Mouse (Mus musculus): ENCODE data around the gene Blmh. TPM values are rescaled to one million over a fixed set of nuclear protein-coding genes. Genes with fewer than 3 reads are reported as not detected.

The Blmh gene
- polyA plus RNA-seq, 1 experiment from 2014 or later = 119 TPM

DNA sequence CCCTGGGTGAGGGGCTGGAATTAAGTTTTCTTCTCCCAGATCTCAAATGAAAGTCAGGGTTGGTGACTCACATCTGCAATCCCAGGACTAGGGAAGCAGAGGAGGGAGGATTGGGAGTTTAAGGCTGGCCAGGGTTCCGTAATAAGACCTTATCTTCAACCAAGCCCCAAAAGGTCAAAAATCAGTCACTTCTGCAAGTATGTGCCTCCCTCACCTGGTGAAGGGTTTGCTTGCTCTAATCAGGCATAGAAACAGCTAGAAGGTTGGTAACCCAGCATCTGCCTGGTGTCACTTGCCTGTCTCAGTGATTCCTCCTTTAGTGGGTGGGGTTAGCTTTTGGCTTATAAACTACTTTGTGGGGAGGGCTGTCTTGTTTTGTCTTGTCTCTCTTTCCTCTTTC is 77.8 kb downstream of the Blmh start:
- H3K9ac ChIP-seq (ENCODE audit: low read depth, low read length) = no peak overlapping the region
- no peaks in the 10 kb centered on the region for H3K36me3 ChIP-seq (ENCODE audit: control insufficient read depth, insufficient read depth, low read length)
- peak; percentile 34 for ATAC-seq
- 46% methylated on average over 1 of the region's 1 CpGs for WGBS
- H3K4me3 ChIP-seq (ENCODE audit: low read length) = no peak overlapping the region
- no peak overlapping the region for H3K27ac ChIP-seq (ENCODE audit: low read length)
- H3K27me3 ChIP-seq (replicated peaks; ENCODE audit: control insufficient read depth, insufficient read depth, low read length) = peaks cover 13% of the 10 kb centered on the region; the same call in 1 of the 2 replicates
- no peak overlapping the region for H3K4me2 ChIP-seq (ENCODE audit: low read depth, low read length)
- H3K4me1 ChIP-seq (ENCODE audit: control insufficient read depth, insufficient read depth, low read length) = peaks cover 21% of the 10 kb centered on the region
- H3K9me3 ChIP-seq (ENCODE audit: control insufficient read depth, low read length) = no peaks in the 10 kb centered on the region

DNA sequence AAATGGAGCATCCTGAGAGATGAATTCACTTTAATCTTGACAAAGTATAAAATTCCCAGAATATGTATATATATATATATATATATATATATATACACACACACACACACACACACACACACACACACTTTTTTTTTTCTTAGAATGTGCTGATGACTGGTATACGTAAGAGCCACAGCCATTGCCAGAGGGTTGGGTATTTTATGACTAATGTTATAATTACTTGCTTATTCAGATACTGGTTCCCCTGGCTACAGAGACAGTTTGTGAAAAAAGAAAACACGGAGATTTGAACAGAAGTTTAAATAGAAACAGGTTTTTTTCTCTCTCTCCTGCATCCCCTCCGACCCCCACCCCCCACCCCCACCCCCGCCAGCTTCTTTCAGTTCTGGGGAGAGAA is 81.3 kb downstream of the Blmh start:
- H3K4me3 ChIP-seq (ENCODE audit: low read length) = no peak overlapping the region
- WGBS = 38% methylated on average over 4 of the region's 4 CpGs
- no peaks in the 10 kb centered on the region for H3K9me3 ChIP-seq (ENCODE audit: control insufficient read depth, low read length)
- H3K27ac ChIP-seq (ENCODE audit: low read length) = no peak overlapping the region
- no peak overlapping the region for H3K9ac ChIP-seq (ENCODE audit: low read depth, low read length)
- no peaks in the 10 kb centered on the region for H3K36me3 ChIP-seq (ENCODE audit: control insufficient read depth, insufficient read depth, low read length)
- no peak for ATAC-seq
- no peaks in the 10 kb centered on the region for H3K27me3 ChIP-seq (replicated peaks; ENCODE audit: control insufficient read depth, insufficient read depth, low read length)
- H3K4me1 ChIP-seq (ENCODE audit: control insufficient read depth, insufficient read depth, low read length) = peaks cover 11% of the 10 kb centered on the region
- H3K4me2 ChIP-seq (ENCODE audit: low read depth, low read length) = no peak overlapping the region

DNA sequence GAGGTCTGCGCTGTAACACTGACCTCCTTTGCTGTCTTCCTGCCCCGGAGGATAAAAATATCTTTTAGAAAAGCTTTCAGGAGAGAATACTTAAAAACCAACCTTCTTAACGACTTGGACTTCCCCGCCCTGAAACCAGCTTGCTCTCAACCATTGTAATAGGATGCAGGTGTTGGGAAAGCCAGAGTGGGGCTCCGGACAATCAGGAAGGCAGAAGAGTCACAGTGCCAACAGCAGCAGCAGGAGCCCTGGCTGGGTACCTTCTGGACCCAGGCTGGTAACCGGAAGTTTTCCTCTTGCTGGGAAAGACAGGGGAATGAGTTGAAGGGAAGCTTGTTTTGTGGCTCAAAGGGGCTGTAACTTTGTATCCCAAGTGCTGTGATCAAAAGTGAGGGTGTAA is 82.0 kb downstream of the Blmh start:
- H3K9ac ChIP-seq (ENCODE audit: low read depth, low read length) = no peak overlapping the region
- WGBS = 41% methylated on average over 6 of the region's 6 CpGs
- H3K4me3 ChIP-seq (ENCODE audit: low read length) = no peak overlapping the region
- ATAC-seq = no peak
- peaks cover 11% of the 10 kb centered on the region for H3K4me1 ChIP-seq (ENCODE audit: control insufficient read depth, insufficient read depth, low read length)
- no peaks in the 10 kb centered on the region for H3K27me3 ChIP-seq (replicated peaks; ENCODE audit: control insufficient read depth, insufficient read depth, low read length)
- no peak overlapping the region for H3K4me2 ChIP-seq (ENCODE audit: low read depth, low read length)
- no peak overlapping the region for H3K27ac ChIP-seq (ENCODE audit: low read length)
- H3K9me3 ChIP-seq (ENCODE audit: control insufficient read depth, low read length) = no peaks in the 10 kb centered on the region
- no peaks in the 10 kb centered on the region for H3K36me3 ChIP-seq (ENCODE audit: control insufficient read depth, insufficient read depth, low read length)

DNA sequence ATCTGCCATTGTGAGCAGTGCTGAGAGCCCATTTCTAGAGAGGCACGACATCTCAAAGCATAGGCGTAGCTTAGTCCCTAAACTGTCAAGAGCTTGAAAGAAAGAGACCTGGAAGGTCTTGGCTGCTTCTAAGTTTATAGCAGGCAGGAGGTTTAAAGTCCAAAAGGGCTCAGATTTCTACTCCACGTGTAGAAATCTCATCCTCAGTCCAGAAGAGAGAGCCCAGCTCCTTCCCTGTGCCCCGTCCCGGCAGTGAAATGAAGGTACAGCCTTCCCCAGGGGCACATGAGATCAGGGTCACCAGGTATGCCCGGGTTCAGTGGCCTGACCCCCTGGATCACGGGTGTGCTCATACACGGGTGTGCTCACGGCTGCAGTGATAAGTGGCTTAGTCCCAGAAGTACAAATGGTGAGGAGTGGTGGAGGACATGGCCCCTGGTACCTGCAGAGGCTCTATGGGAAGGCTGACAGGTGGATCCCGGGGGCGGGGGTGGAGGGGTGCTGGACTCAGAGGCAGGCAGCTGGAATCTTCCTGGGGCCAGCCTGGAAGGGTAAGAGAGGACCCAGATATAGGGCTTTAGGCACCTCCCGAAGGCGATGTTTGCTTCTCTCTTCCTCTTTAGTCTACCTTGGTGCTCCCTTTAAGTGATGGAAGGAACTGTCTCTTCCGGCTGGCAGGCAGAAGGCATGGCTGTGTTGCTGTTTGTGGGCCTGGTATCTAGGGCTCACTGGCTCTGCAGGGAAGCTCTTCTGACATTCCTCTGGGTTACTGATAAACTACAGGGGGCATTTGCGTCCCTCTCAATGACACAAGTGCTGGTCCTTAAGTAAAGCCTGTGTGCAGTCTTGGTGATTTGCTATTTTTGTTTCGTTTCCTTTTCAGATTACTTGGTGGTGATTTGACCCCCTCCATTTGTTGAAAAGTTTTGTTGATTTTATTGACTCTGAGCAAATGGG is 84.7 kb downstream of the Blmh start:
- peak; percentile 78 for ATAC-seq
- no peaks in the 10 kb centered on the region for H3K27me3 ChIP-seq (replicated peaks; ENCODE audit: control insufficient read depth, insufficient read depth, low read length)
- whole genome bisulfite sequencing = 57% methylated on average over 16 of the region's 16 CpGs
- no peaks in the 10 kb centered on the region for H3K9me3 ChIP-seq (ENCODE audit: control insufficient read depth, low read length)
- H3K27ac ChIP-seq (ENCODE audit: low read length) = peak overlapping the region; percentile 84
- H3K36me3 ChIP-seq (ENCODE audit: control insufficient read depth, insufficient read depth, low read length) = no peaks in the 10 kb centered on the region
- H3K4me1 ChIP-seq (ENCODE audit: control insufficient read depth, insufficient read depth, low read length) = peaks cover 6% of the 10 kb centered on the region
- peak overlapping the region; percentile 53 for H3K4me2 ChIP-seq (ENCODE audit: low read depth, low read length)
- H3K9ac ChIP-seq (ENCODE audit: low read depth, low read length) = peak overlapping the region; percentile 53
- peak overlapping the region; percentile 41 for H3K4me3 ChIP-seq (ENCODE audit: low read length)

DNA sequence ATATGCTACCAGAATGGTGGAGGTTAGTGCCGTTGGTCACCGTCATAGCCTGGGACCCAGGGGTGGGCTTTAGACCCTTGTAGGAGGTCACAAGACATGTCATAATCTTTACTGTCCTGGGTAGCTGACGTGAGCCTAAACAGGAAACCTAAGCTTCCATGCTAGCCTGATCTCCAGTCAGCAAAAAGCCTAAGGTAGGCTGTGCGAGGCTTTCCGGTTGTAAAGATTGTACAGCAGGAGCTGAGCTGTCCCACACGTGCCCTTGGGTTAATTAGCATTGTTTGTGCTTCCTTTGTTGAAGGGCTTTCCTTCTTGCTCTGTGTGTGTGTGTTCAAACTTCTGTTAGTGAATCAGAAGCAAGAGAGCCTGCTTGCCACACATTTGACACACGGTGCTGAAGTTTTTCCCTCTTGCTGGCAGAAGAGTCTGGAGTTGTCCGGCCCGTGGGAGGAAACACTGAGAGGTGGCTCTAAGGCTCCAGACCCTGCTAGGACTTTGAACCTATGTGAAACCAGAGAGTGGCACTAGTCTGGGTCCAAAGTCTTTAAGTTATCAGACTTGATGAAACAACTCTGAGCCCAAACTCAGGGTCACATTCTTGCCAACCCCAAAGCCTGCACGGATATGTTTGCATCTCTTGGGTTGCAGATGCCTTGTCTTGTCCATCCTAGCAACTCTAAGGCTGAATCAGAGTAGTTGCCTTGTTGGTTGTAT is 86.3 kb downstream of the Blmh start:
- H3K27me3 ChIP-seq (replicated peaks; ENCODE audit: control insufficient read depth, insufficient read depth, low read length) = no peaks in the 10 kb centered on the region
- H3K36me3 ChIP-seq (ENCODE audit: control insufficient read depth, insufficient read depth, low read length) = no peaks in the 10 kb centered on the region
- peak overlapping the region; percentile 79 for H3K27ac ChIP-seq (ENCODE audit: low read length)
- no peaks in the 10 kb centered on the region for H3K9me3 ChIP-seq (ENCODE audit: control insufficient read depth, low read length)
- H3K4me3 ChIP-seq (ENCODE audit: low read length) = no peak overlapping the region
- WGBS = 57% methylated on average over 10 of the region's 10 CpGs
- peak; percentile 71 for ATAC-seq
- H3K4me2 ChIP-seq (ENCODE audit: low read depth, low read length) = peak overlapping the region; percentile 34
- 0 out of 2 replicates have a peak overlapping the region, but pooled peaks have one; percentile 8 for H3K9ac ChIP-seq (ENCODE audit: low read depth, low read length)
- H3K4me1 ChIP-seq (ENCODE audit: control insufficient read depth, insufficient read depth, low read length) = peaks cover 6% of the 10 kb centered on the region

DNA sequence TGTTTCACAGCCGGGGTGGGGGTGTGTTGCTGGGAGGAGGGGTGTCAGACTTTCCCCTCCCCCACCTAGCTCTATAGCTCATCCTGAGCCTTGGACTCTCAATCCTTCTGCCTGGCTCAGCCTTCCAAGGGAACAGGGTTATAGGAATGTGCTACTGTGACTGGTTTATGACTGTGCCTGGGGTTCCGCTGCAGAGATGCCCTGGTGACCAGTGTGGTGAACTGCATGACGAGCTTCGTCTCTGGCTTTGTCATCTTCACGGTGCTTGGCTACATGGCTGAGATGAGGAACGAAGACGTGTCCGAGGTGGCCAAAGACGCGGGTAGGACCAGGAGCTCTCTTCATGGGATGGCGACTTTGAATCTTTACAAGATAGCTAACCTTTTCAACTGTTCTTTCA is 93.4 kb downstream of the Blmh start:
- 78% methylated on average over 11 of the region's 11 CpGs for WGBS
- Histone ChIP-seq H3K27ac (ENCODE audit: low read length) (no peak overlapping the region), H3K4me2 (ENCODE audit: low read depth, low read length) (no peak overlapping the region), H3K4me3 (ENCODE audit: low read length) (no peak overlapping the region), H3K36me3 (ENCODE audit: control insufficient read depth, insufficient read depth, low read length) (no peaks in the 10 kb centered on the region; the same call in 1 of the 2 replicates), H3K27me3 (replicated peaks; ENCODE audit: control insufficient read depth, insufficient read depth, low read length) (no peaks in the 10 kb centered on the region), H3K9ac (ENCODE audit: low read depth, low read length) (no peak overlapping the region), H3K4me1 (ENCODE audit: control insufficient read depth, insufficient read depth, low read length) (peaks cover 20% of the 10 kb centered on the region), H3K9me3 (ENCODE audit: control insufficient read depth, low read length) (no peaks in the 10 kb centered on the region)
- ATAC-seq = no peak

DNA sequence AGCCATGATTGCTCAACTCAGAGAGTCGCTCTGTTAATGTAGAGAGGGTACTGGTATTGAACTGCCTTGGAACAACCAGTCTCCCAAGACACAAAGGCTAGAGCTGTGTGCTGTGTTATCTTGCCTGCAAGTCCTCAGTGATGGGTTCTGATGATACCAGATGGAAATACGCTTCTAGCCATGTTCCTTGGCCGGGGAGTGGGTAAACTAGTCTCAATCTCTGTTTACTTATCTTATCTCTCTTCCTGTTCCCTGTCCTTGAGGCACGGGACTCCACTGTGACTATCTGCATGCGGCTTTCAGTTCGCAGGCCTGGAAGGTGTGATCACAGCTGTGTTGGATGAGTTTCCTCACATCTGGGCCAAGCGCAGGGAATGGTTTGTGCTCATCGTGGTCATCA is 94.9 kb downstream of the Blmh start:
- peaks cover 20% of the 10 kb centered on the region for H3K4me1 ChIP-seq (ENCODE audit: control insufficient read depth, insufficient read depth, low read length)
- 41% methylated on average over 8 of the region's 8 CpGs for WGBS
- no peaks in the 10 kb centered on the region; the same call in 1 of the 2 replicates for H3K36me3 ChIP-seq (ENCODE audit: control insufficient read depth, insufficient read depth, low read length)
- no peak overlapping the region for H3K4me3 ChIP-seq (ENCODE audit: low read length)
- H3K4me2 ChIP-seq (ENCODE audit: low read depth, low read length) = no peak overlapping the region
- no peaks in the 10 kb centered on the region for H3K9me3 ChIP-seq (ENCODE audit: control insufficient read depth, low read length)
- H3K27me3 ChIP-seq (replicated peaks; ENCODE audit: control insufficient read depth, insufficient read depth, low read length) = no peaks in the 10 kb centered on the region
- H3K27ac ChIP-seq (ENCODE audit: low read length) = no peak overlapping the region
- H3K9ac ChIP-seq (ENCODE audit: low read depth, low read length) = no peak overlapping the region
- peak; percentile 78 for ATAC-seq

DNA sequence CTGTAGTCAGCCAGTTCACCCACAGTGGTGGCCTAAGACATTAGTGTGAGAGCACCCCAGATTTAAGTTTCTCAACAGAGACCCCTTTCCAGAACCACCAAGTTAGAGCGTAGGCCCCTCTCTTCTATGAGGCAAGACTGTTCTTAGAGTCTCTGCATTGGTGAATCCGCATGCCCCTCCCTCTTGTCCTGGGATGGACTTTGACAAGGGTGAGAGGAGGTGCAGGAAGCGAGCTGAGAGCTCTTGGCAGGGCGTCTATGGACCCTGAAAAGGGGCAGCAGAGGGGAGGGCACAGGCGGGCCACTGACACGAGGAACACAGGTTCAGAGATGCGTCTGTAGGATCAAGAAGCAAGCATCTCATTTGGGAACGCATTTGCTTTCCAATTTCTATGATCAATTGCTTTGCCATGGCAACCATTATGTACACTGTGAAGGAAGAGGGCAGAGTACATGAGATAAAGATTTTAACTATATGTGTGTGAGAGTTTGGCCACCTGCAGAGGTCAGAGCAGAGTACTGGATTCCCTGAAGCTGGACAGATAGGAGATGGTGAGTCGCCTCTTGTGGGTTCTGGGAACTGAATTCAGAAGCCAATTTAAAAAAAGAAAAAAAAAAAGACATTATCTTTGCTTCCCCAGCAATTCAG is 97.3 kb downstream of the Blmh start:
- H3K4me3 ChIP-seq (ENCODE audit: low read length) = no peak overlapping the region
- 0 out of 2 replicates have a peak overlapping the region, but pooled peaks have one; percentile 18 for H3K4me2 ChIP-seq (ENCODE audit: low read depth, low read length)
- H3K4me1 ChIP-seq (ENCODE audit: control insufficient read depth, insufficient read depth, low read length) = peaks cover 20% of the 10 kb centered on the region
- no peaks in the 10 kb centered on the region for H3K27me3 ChIP-seq (replicated peaks; ENCODE audit: control insufficient read depth, insufficient read depth, low read length)
- peak overlapping the region; percentile 42; the same call in 1 of the 2 replicates for H3K27ac ChIP-seq (ENCODE audit: low read length)
- WGBS = 53% methylated on average over 9 of the region's 9 CpGs
- ATAC-seq = peak; percentile 84
- H3K9ac ChIP-seq (ENCODE audit: low read depth, low read length) = no peak overlapping the region
- H3K36me3 ChIP-seq (ENCODE audit: control insufficient read depth, insufficient read depth, low read length) = no peaks in the 10 kb centered on the region; the same call in 1 of the 2 replicates
- H3K9me3 ChIP-seq (ENCODE audit: control insufficient read depth, low read length) = no peaks in the 10 kb centered on the region

DNA sequence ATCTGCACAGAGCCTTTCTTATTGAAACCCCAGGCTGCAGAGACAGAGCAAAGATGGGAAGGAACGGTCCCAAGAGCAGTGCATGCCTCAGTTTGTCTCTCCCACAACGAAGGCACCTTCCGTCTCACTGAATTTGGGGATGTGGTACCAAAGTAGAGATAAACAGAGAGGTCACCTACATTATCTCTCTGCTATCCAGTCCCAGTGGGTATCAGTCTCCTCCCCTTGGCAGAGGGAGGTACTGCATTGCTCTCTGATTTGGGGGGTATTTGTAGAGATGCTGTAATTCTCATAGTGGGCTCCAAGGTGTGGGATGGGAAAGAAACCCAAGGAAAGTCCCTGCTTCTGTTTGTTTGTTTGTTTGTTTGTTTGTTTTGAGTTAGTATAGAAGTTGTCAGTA is 102.0 kb downstream of the Blmh start:
- Histone ChIP-seq H3K27me3 (replicated peaks; ENCODE audit: control insufficient read depth, insufficient read depth, low read length) (no peaks in the 10 kb centered on the region), H3K9ac (ENCODE audit: low read depth, low read length) (no peak overlapping the region), H3K4me3 (ENCODE audit: low read length) (no peak overlapping the region), H3K9me3 (ENCODE audit: control insufficient read depth, low read length) (no peaks in the 10 kb centered on the region), H3K27ac (ENCODE audit: low read length) (no peak overlapping the region), H3K36me3 (ENCODE audit: control insufficient read depth, insufficient read depth, low read length) (no peaks in the 10 kb centered on the region), H3K4me1 (ENCODE audit: control insufficient read depth, insufficient read depth, low read length) (peaks cover 6% of the 10 kb centered on the region; the same call in 1 of the 2 replicates), H3K4me2 (ENCODE audit: low read depth, low read length) (no peak overlapping the region)
- ATAC-seq = no peak
- 69% methylated on average over 3 of the region's 3 CpGs for WGBS

All from intestine, embryonic 16.5 days (tissue).